Comparison of ENCODE assay signal across 9 mouse cellular contexts in genomic region chr6:117613656-117614350, GRCm38 (mm10).
DNase-seq lines count a peak whose midpoint lies in the region; ATAC-seq lines count a peak whose summit lies in the region.
"Had no signal": no experiment of that assay in that cellular context is flagged by ENCODE, and none has a peak within 500 bp of the region (broad histone marks: within the 10 kb centered on the region; RNA-seq: fewer than 3 reads in every experiment).

No protein-coding gene starts in this region.

- no peak for ATAC-seq in embryonic facial prominence, embryonic 13.5 days (ENCODE audit: insufficient number of reproducible peaks, insufficient read depth, low FRiP score, low TSS enrichment, low read depth)
- ATAC-seq in hindbrain, embryonic 14.5 days (ENCODE audit: low FRiP score) = no peak

- peak overlapping the region; percentile 63 for H3K27ac ChIP-seq in embryonic facial prominence, embryonic 13.5 days
- H3K27ac ChIP-seq in limb, embryonic 10.5 days = peak overlapping the region; percentile 59; the same call in 1 of the 2 replicates
- H3K27ac ChIP-seq in hindbrain, embryonic 14.5 days = no peak overlapping the region; the same call in 1 of the 2 replicates
- H3K27ac ChIP-seq: liver, embryonic 14.5 days; neural tube, embryonic 13.5 days had no signal

- DNase-seq in layer of hippocampus, adult 11-12 months (ENCODE audit: low spot score) = peak; percentile 20
- no peak for DNase-seq in layer of hippocampus, postnatal 10 days (ENCODE audit: low spot score in 2 of 2)
- DNase-seq in R1 (ENCODE audit: low read depth, low spot score) = peak; percentile 32
- DNase-seq in limb, embryonic 10.5 days (ENCODE audit: low spot score) = peak; percentile 46
- no peak for DNase-seq in cerebellum, adult 18-20 months
- DNase-seq in hindbrain, embryonic 14.5 days (ENCODE audit: low spot score) = no peak

- H3K9ac ChIP-seq in embryonic facial prominence, embryonic 13.5 days = no peak overlapping the region
- no peak overlapping the region for H3K9ac ChIP-seq in hindbrain, embryonic 14.5 days
- H3K9ac ChIP-seq: liver, embryonic 14.5 days; neural tube, embryonic 13.5 days had no signal

- H3K4me1 ChIP-seq in embryonic facial prominence, embryonic 13.5 days = peaks cover 58% of the 10 kb centered on the region
- peaks cover 60% of the 10 kb centered on the region for H3K4me1 ChIP-seq in limb, embryonic 10.5 days
- H3K4me1 ChIP-seq in hindbrain, embryonic 14.5 days (replicated peaks; ENCODE audit: control insufficient read depth, insufficient read depth, low read length) = no peaks in the 10 kb centered on the region
- H3K4me1 ChIP-seq: neural tube, embryonic 13.5 days had no signal

- no peaks in the 10 kb centered on the region for H3K36me3 ChIP-seq in embryonic facial prominence, embryonic 13.5 days
- no peaks in the 10 kb centered on the region for H3K36me3 ChIP-seq in limb, embryonic 10.5 days
- no peaks in the 10 kb centered on the region for H3K36me3 ChIP-seq in hindbrain, embryonic 14.5 days (replicated peaks; ENCODE audit: control insufficient read depth, insufficient read depth)
- H3K36me3 ChIP-seq: neural tube, embryonic 13.5 days had no signal

- H3K9me3 ChIP-seq in embryonic facial prominence, embryonic 13.5 days = no peaks in the 10 kb centered on the region
- H3K9me3 ChIP-seq in limb, embryonic 10.5 days (replicated peaks) = no peaks in the 10 kb centered on the region
- H3K9me3 ChIP-seq in hindbrain, embryonic 14.5 days (ENCODE audit: control insufficient read depth, low read length) = no peaks in the 10 kb centered on the region
- H3K9me3 ChIP-seq: neural tube, embryonic 13.5 days had no signal

- H3K4me2 ChIP-seq in embryonic facial prominence, embryonic 13.5 days = peak overlapping the region; percentile 32
- H3K4me2 ChIP-seq in hindbrain, embryonic 14.5 days (replicated peaks) = no peak overlapping the region
- H3K4me2 ChIP-seq: neural tube, embryonic 13.5 days had no signal

- 0 out of 2 replicates have a peak, but pooled peaks cover 4% of the 10 kb centered on the region for H3K27me3 ChIP-seq in embryonic facial prominence, embryonic 13.5 days
- H3K27me3 ChIP-seq in limb, embryonic 10.5 days (ENCODE audit: low read depth, poor library complexity, severe bottlenecking) = no peaks in the 10 kb centered on the region
- H3K27me3 ChIP-seq in hindbrain, embryonic 14.5 days (ENCODE audit: control insufficient read depth, insufficient read depth, low read length) = no peaks in the 10 kb centered on the region
- H3K27me3 ChIP-seq: neural tube, embryonic 13.5 days had no signal

- WGBS in embryonic facial prominence, embryonic 13.5 days = 14% methylated on average over 11 of the region's 11 CpGs
- 74% methylated on average over 11 of the region's 11 CpGs for WGBS in limb, embryonic 10.5 days
- 74% methylated on average over 11 of the region's 11 CpGs for WGBS in hindbrain, embryonic 14.5 days

- no peak overlapping the region for H3K4me3 ChIP-seq in embryonic facial prominence, embryonic 13.5 days
- H3K4me3 ChIP-seq in limb, embryonic 10.5 days = no peak overlapping the region
- H3K4me3 ChIP-seq in hindbrain, embryonic 14.5 days (replicated peaks; ENCODE audit: low read length) = no peak overlapping the region
- H3K4me3 ChIP-seq: neural tube, embryonic 13.5 days had no signal

Comparison
In these comparisons a context has a peak if more than half of its experiments do, and no peak if none do; other contexts are left out.
1. DNase-seq: peak in layer of hippocampus, adult 11-12 months (single experiment), R1 (single experiment) and limb, embryonic 10.5 days (single experiment); none in layer of hippocampus, postnatal 10 days (0 of 2), cerebellum, adult 18-20 months (0 of 2) and hindbrain, embryonic 14.5 days (single experiment).